Mouse (Mus musculus): ENCODE data around the gene Glud1. TPM values are rescaled to one million over a fixed set of nuclear protein-coding genes. Genes with fewer than 3 reads are reported as not detected.

Glud1 gene
- total and polyA plus RNA-seq, 3 experiments, result 57.1 to 125 (median 92.3) TPM

GRCm38 (mm10) chr14:34355301-34355700 lies 44.8 kb downstream of the Glud1 start, which contains the start of gene Fam25c:
TSS of gene Fam25c (minus strand) at chr14:34355433.
- Histone ChIP-seq H3K79me2 (ENCODE audit: control insufficient read depth, insufficient read depth, low read length, poor library complexity) (no peaks in the 10 kb centered on the region), H3K9me3 (replicated peaks; ENCODE audit: insufficient read depth, low read length) (no peaks in the 10 kb centered on the region), H3K36me3 (ENCODE audit: control insufficient read depth in 1 of 2, insufficient read depth in 2 of 2, low read length in 2 of 2) (no peaks in the 10 kb centered on the region), H3K27me3 (ENCODE audit: control insufficient read depth in 1 of 2, insufficient read depth in 2 of 2, low read length in 2 of 2) (no peaks in the 10 kb centered on the region), H3K4me3 (ENCODE audit: control insufficient read depth in 1 of 2, insufficient read depth in 1 of 2, low read depth in 2 of 2, low read length in 2 of 2) (no peak within 1 kb of the TSS), H3K4me1 (ENCODE audit: control insufficient read depth in 1 of 2, insufficient read depth in 2 of 2, low read length in 2 of 2) (peaks cover 3 to 4% of the 10 kb centered on the region in 2 experiments; a peak in 2 of 4 replicates), H3K27ac (ENCODE audit: control insufficient read depth, low read depth, low read length) (no peak within 1 kb of the TSS), H3K9ac (ENCODE audit: control insufficient read depth, low read depth, low read length, poor library complexity, severe bottlenecking) (no peak within 1 kb of the TSS)
- no peak for DNase-seq (ENCODE audit: low read depth, low spot score)
- TF ChIP-seq EP300 (IDR thresholded peaks at IDR 0.05; ENCODE audit: low read depth in 1 of 2, low read length in 2 of 2) (no peak), ZC3H11A (IDR thresholded peaks at IDR 0.05; ENCODE audit: low read depth, low read length) (no peak), BHLHE40 (IDR thresholded peaks at IDR 0.05; ENCODE audit: borderline replicate concordance, low read depth, low read length) (no peak), MAZ (IDR thresholded peaks at IDR 0.05; ENCODE audit: low read depth, low read length) (no peak), NELFE (IDR thresholded peaks at IDR 0.05; ENCODE audit: low read depth, low read length) (no peak), POLR2A (IDR thresholded peaks at IDR 0.05; ENCODE audit: control insufficient read depth in 1 of 2, insufficient read depth in 1 of 2, low read depth in 1 of 2, low read length in 2 of 2, poor library complexity in 1 of 2) (no peak), POLR2AphosphoS2 (IDR thresholded peaks at IDR 0.05; ENCODE audit: low read length) (no peak), MXI1 (IDR thresholded peaks at IDR 0.05; ENCODE audit: low read depth, low read length) (no peak), JUND (IDR thresholded peaks at IDR 0.05; ENCODE audit: low read depth, low read length) (no peak), KAT2A (conservative IDR thresholded peaks at IDR 0.05; ENCODE audit: low read depth, low read length) (no peak), MYC (IDR thresholded peaks at IDR 0.05; ENCODE audit: low read depth, low read length) (no peak), ZMIZ1 (IDR thresholded peaks at IDR 0.05; ENCODE audit: low read depth, low read length) (no peak), CHD2 (IDR thresholded peaks at IDR 0.05; ENCODE audit: low read length) (no peak), TCF12 (IDR thresholded peaks at IDR 0.05; ENCODE audit: low read depth, low read length) (no peak), CHD1 (IDR thresholded peaks at IDR 0.05; ENCODE audit: low read depth, low read length) (no peak)

GRCm38 (mm10) chr14:34357671-34358455 lies 47.3 kb downstream of the Glud1 start:
- peaks cover 0 to 7% of the 10 kb centered on the region in 2 experiments; a peak in 2 of 4 replicates for H3K36me3 ChIP-seq (ENCODE audit: control insufficient read depth in 1 of 2, insufficient read depth in 2 of 2, low read length in 2 of 2)
- peaks cover 6 to 7% of the 10 kb centered on the region in 2 experiments for H3K4me1 ChIP-seq (ENCODE audit: control insufficient read depth in 1 of 2, insufficient read depth in 2 of 2, low read length in 2 of 2)
- H3K27ac ChIP-seq (ENCODE audit: control insufficient read depth, low read depth, low read length), result no peak overlapping the region
- no peak overlapping the region for H3K4me3 ChIP-seq (ENCODE audit: control insufficient read depth in 1 of 2, insufficient read depth in 1 of 2, low read depth in 2 of 2, low read length in 2 of 2)
- no peak overlapping the region for H3K9ac ChIP-seq (ENCODE audit: control insufficient read depth, low read depth, low read length, poor library complexity, severe bottlenecking)
- DNase-seq (ENCODE audit: low read depth, low spot score), result no peak
- TF ChIP-seq POLR2AphosphoS2 (IDR thresholded peaks at IDR 0.05; ENCODE audit: low read length) (no peak), MXI1 (IDR thresholded peaks at IDR 0.05; ENCODE audit: low read depth, low read length) (no peak), POLR2A (IDR thresholded peaks at IDR 0.05; ENCODE audit: control insufficient read depth in 1 of 2, insufficient read depth in 1 of 2, low read depth in 1 of 2, low read length in 2 of 2, poor library complexity in 1 of 2) (no peak), GABPA (IDR thresholded peaks at IDR 0.05; ENCODE audit: low read depth, low read length) (no peak), MAX (IDR thresholded peaks at IDR 0.05; ENCODE audit: low read length) (no peak), ZNF384 (IDR thresholded peaks at IDR 0.05; ENCODE audit: low read depth, low read length) (no peak), MYC (IDR thresholded peaks at IDR 0.05; ENCODE audit: low read depth, low read length) (no peak), USF2 (IDR thresholded peaks at IDR 0.05; ENCODE audit: borderline replicate concordance in 1 of 2, insufficient read depth in 1 of 2, low read depth in 1 of 2, low read length in 2 of 2) (no peak), TAL1 (IDR thresholded peaks at IDR 0.05; ENCODE audit: low read length) (no peak), MAFK (IDR thresholded peaks at IDR 0.05; ENCODE audit: borderline replicate concordance, low read depth, low read length) (no peak), POLR2AphosphoS5 (IDR thresholded peaks at IDR 0.05; ENCODE audit: borderline replicate concordance, low read depth, low read length) (no peak), RAD21 (IDR thresholded peaks at IDR 0.05; ENCODE audit: low read depth, low read length) (no peak), MAZ (IDR thresholded peaks at IDR 0.05; ENCODE audit: low read depth, low read length) (no peak), ETS1 (IDR thresholded peaks at IDR 0.05; ENCODE audit: low read depth, low read length) (no peak), ELF1 (IDR thresholded peaks at IDR 0.05; ENCODE audit: low read depth, low read length) (no peak), BHLHE40 (IDR thresholded peaks at IDR 0.05; ENCODE audit: borderline replicate concordance, low read depth, low read length) (no peak)
- no peaks in the 10 kb centered on the region for H3K27me3 ChIP-seq (ENCODE audit: control insufficient read depth in 1 of 2, insufficient read depth in 2 of 2, low read length in 2 of 2)
- no peaks in the 10 kb centered on the region; the same call in 1 of the 2 replicates for H3K79me2 ChIP-seq (ENCODE audit: control insufficient read depth, insufficient read depth, low read length, poor library complexity)
- H3K9me3 ChIP-seq (replicated peaks; ENCODE audit: insufficient read depth, low read length), result no peaks in the 10 kb centered on the region
